Mouse (Mus musculus): Measurements from ENCODE around the gene Fer1l4.

- TF ChIP-seq RAD21 (IDR thresholded peaks at IDR 0.05; ENCODE audit: low read depth, low read length), result no peak
- TF ChIP-seq CTCF (conservative IDR thresholded peaks at IDR 0.05 in 1 of 2, IDR thresholded peaks at IDR 0.05 in 1 of 2; ENCODE audit: low read depth in 2 of 2, low read length in 2 of 2), result no peak
- TF ChIP-seq MAFK (IDR thresholded peaks at IDR 0.05; ENCODE audit: insufficient replicate concordance, low read length), result no peak
- TF ChIP-seq JUND (conservative IDR thresholded peaks at IDR 0.05; ENCODE audit: low read depth, low read length), result no peak
- no peak for TF ChIP-seq EP300 (IDR thresholded peaks at IDR 0.05; ENCODE audit: low read length)
- TF ChIP-seq ZNF384 (IDR thresholded peaks at IDR 0.05; ENCODE audit: low read depth, low read length), result no peak
- no peak for TF ChIP-seq RCOR1 (conservative IDR thresholded peaks at IDR 0.05; ENCODE audit: low read depth, low read length)
- TF ChIP-seq USF1 (IDR thresholded peaks at IDR 0.05; ENCODE audit: low read depth, low read length), result no peak
- TF ChIP-seq ZC3H11A (IDR thresholded peaks at IDR 0.05; ENCODE audit: low read depth, low read length), result no peak
- TF ChIP-seq HCFC1 (IDR thresholded peaks at IDR 0.05; ENCODE audit: low read depth, low read length), result peak; percentile 45
- TF ChIP-seq E2F4 (IDR thresholded peaks at IDR 0.05; ENCODE audit: insufficient replicate concordance, low read depth, low read length), result no peak
Observed at GRCm38 (mm10) chr2:156065099-156066041, 12.6 kb upstream of the Fer1l4 start, which contains the start of gene Spag4.
